Mouse (Mus musculus): ENCODE data around the gene Crlf1. TPM values are rescaled to one million over a fixed set of nuclear protein-coding genes. Genes with fewer than 3 reads are reported as not detected.

Crlf1 gene
- polyA plus RNA-seq, 1 experiment from 2014 or later: 15.5 TPM

DNA sequence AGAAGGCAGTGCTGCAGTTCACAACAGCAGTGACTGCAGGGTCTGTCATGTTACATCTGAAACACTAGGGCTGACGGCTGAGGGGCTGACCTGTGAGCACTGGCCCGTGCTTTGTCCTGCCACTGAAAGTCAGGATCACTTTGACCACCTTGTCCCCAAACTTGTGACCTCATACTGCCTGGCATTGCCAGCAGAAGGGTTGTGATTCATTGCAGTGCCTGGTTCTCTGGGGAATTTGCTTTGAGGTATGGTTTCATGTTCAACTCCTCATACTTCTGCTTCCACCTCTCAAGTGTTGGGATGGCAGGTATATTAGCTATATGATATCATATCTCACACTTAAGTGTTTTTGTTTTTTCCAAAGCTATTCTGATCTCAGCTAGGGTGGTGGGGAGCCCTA, 42.7 kb downstream of the Crlf1 start:
- Histone ChIP-seq H3K27me3 (replicated peaks; ENCODE audit: control insufficient read depth, insufficient read depth, low read length) (no peaks in the 10 kb centered on the region), H3K9ac (ENCODE audit: low read depth, low read length) (no peak overlapping the region), H3K4me2 (ENCODE audit: low read length) (no peak overlapping the region), H3K4me1 (ENCODE audit: control insufficient read depth, insufficient read depth, low read depth, low read length) (peaks cover 13% of the 10 kb centered on the region), H3K9me3 (ENCODE audit: control insufficient read depth, low read length) (no peaks in the 10 kb centered on the region), H3K36me3 (ENCODE audit: control insufficient read depth, insufficient read depth, low read length) (peaks cover 29% of the 10 kb centered on the region), H3K4me3 (ENCODE audit: low read length) (no peak overlapping the region), H3K27ac (ENCODE audit: low read depth, low read length) (no peak overlapping the region)
- ATAC-seq: no peak
- WGBS: 85% methylated on average over 2 of the region's 2 CpGs

- no peaks in the 10 kb centered on the region for H3K27me3 ChIP-seq (replicated peaks; ENCODE audit: control insufficient read depth, insufficient read depth, low read length)
- peaks cover 25% of the 10 kb centered on the region for H3K4me1 ChIP-seq (ENCODE audit: control insufficient read depth, insufficient read depth, low read depth, low read length)
- WGBS: 15% methylated on average over 24 of the region's 24 CpGs
- ATAC-seq: peak; percentile 9
- peak overlapping the region; percentile 93 for H3K27ac ChIP-seq (ENCODE audit: low read depth, low read length)
- peak overlapping the region; percentile 86 for H3K4me3 ChIP-seq (ENCODE audit: low read length)
- H3K9ac ChIP-seq (ENCODE audit: low read depth, low read length): peak overlapping the region; percentile 62
- H3K36me3 ChIP-seq (ENCODE audit: control insufficient read depth, insufficient read depth, low read length): peaks cover 17% of the 10 kb centered on the region
- H3K4me2 ChIP-seq (ENCODE audit: low read length): peak overlapping the region; percentile 83
- no peaks in the 10 kb centered on the region for H3K9me3 ChIP-seq (ENCODE audit: control insufficient read depth, low read length)
Observed at GRCm38 (mm10) chr8:70538024-70538579, 45.1 kb downstream of the Crlf1 start.

- WGBS: under 1% methylated on average over 32 of the region's 32 CpGs
- H3K4me1 ChIP-seq (ENCODE audit: control insufficient read depth, insufficient read depth, low read depth, low read length): peaks cover 25% of the 10 kb centered on the region
- peak; percentile 72 for ATAC-seq
Observed at GRCm38 (mm10) chr8:70538633-70539076, 45.7 kb downstream of the Crlf1 start.

GRCm38 (mm10) chr8:70539077-70539813, 46.3 kb downstream of the Crlf1 start, which contains the start of gene Ell:
Gene Ell, plus strand, starts transcription at chr8:70539457.
- no peaks in the 10 kb centered on the region for H3K27me3 ChIP-seq (replicated peaks; ENCODE audit: control insufficient read depth, insufficient read depth, low read length)
- peaks cover 13% of the 10 kb centered on the region for H3K36me3 ChIP-seq (ENCODE audit: control insufficient read depth, insufficient read depth, low read length)
- H3K4me3 ChIP-seq (ENCODE audit: low read length): peak within 1 kb of the TSS; percentile 86
- peak within 1 kb of the TSS; percentile 93 for H3K9ac ChIP-seq (ENCODE audit: low read depth, low read length)
- under 1% methylated on average over 58 of the region's 58 CpGs for WGBS
- peaks cover 25% of the 10 kb centered on the region for H3K4me1 ChIP-seq (ENCODE audit: control insufficient read depth, insufficient read depth, low read depth, low read length)
- peak; percentile 89 for ATAC-seq
- no peaks in the 10 kb centered on the region for H3K9me3 ChIP-seq (ENCODE audit: control insufficient read depth, low read length)
- peak within 1 kb of the TSS; percentile 93 for H3K27ac ChIP-seq (ENCODE audit: low read depth, low read length)
- peak within 1 kb of the TSS; percentile 83 for H3K4me2 ChIP-seq (ENCODE audit: low read length)

More at GRCm38 (mm10) chr8:70538633-70539076, 45.7 kb downstream of the Crlf1 start:
- Histone ChIP-seq H3K4me3 (ENCODE audit: low read length) (peak overlapping the region; percentile 86), H3K27me3 (replicated peaks; ENCODE audit: control insufficient read depth, insufficient read depth, low read length) (no peaks in the 10 kb centered on the region), H3K36me3 (ENCODE audit: control insufficient read depth, insufficient read depth, low read length) (peaks cover 17% of the 10 kb centered on the region), H3K4me2 (ENCODE audit: low read length) (peak overlapping the region; percentile 83), H3K27ac (ENCODE audit: low read depth, low read length) (peak overlapping the region; percentile 93), H3K9me3 (ENCODE audit: control insufficient read depth, low read length) (no peaks in the 10 kb centered on the region), H3K9ac (ENCODE audit: low read depth, low read length) (peak overlapping the region; percentile 63)

GRCm38 (mm10) chr8:70540013-70540506, 47.1 kb downstream of the Crlf1 start:
- H3K27me3 ChIP-seq (replicated peaks; ENCODE audit: control insufficient read depth, insufficient read depth, low read length): no peaks in the 10 kb centered on the region
- ATAC-seq: no peak
- H3K4me1 ChIP-seq (ENCODE audit: control insufficient read depth, insufficient read depth, low read depth, low read length): peaks cover 25% of the 10 kb centered on the region
- H3K9ac ChIP-seq (ENCODE audit: low read depth, low read length): peak overlapping the region; percentile 93
- peak overlapping the region; percentile 86 for H3K4me3 ChIP-seq (ENCODE audit: low read length)
- 14% methylated on average over 4 of the region's 4 CpGs for WGBS
- peak overlapping the region; percentile 93 for H3K27ac ChIP-seq (ENCODE audit: low read depth, low read length)
- no peaks in the 10 kb centered on the region for H3K9me3 ChIP-seq (ENCODE audit: control insufficient read depth, low read length)
- peak overlapping the region; percentile 83 for H3K4me2 ChIP-seq (ENCODE audit: low read length)
- H3K36me3 ChIP-seq (ENCODE audit: control insufficient read depth, insufficient read depth, low read length): peaks cover 8% of the 10 kb centered on the region; the same call in 1 of the 2 replicates

- 47% methylated on average over 7 of the region's 7 CpGs for whole genome bisulfite sequencing
- no peak for ATAC-seq
Observed at GRCm38 (mm10) chr8:70540507-70541071, 47.6 kb downstream of the Crlf1 start.

GRCm38 (mm10) chr8:70541081-70541480, 48.1 kb downstream of the Crlf1 start:
- Histone ChIP-seq H3K9me3 (ENCODE audit: control insufficient read depth, low read length) (no peaks in the 10 kb centered on the region), H3K4me1 (ENCODE audit: control insufficient read depth, insufficient read depth, low read depth, low read length) (peaks cover 25% of the 10 kb centered on the region), H3K4me3 (ENCODE audit: low read length) (peak overlapping the region; percentile 86; the same call in 1 of the 2 replicates), H3K4me2 (ENCODE audit: low read length) (peak overlapping the region; percentile 83), H3K36me3 (ENCODE audit: control insufficient read depth, insufficient read depth, low read length) (0 out of 2 replicates have a peak, but pooled peaks cover 4% of the 10 kb centered on the region), H3K9ac (ENCODE audit: low read depth, low read length) (no peak overlapping the region), H3K27ac (ENCODE audit: low read depth, low read length) (no peak overlapping the region), H3K27me3 (replicated peaks; ENCODE audit: control insufficient read depth, insufficient read depth, low read length) (no peaks in the 10 kb centered on the region)
- no peak for ATAC-seq
- 83% methylated on average over 5 of the region's 5 CpGs for WGBS

More at GRCm38 (mm10) chr8:70540507-70541071, 47.6 kb downstream of the Crlf1 start:
- Histone ChIP-seq H3K36me3 (ENCODE audit: control insufficient read depth, insufficient read depth, low read length) (peaks cover 8% of the 10 kb centered on the region; the same call in 1 of the 2 replicates), H3K4me2 (ENCODE audit: low read length) (peak overlapping the region; percentile 83), H3K27me3 (replicated peaks; ENCODE audit: control insufficient read depth, insufficient read depth, low read length) (no peaks in the 10 kb centered on the region), H3K27ac (ENCODE audit: low read depth, low read length) (no peak overlapping the region), H3K9me3 (ENCODE audit: control insufficient read depth, low read length) (no peaks in the 10 kb centered on the region), H3K4me1 (ENCODE audit: control insufficient read depth, insufficient read depth, low read depth, low read length) (peaks cover 25% of the 10 kb centered on the region), H3K4me3 (ENCODE audit: low read length) (peak overlapping the region; percentile 86), H3K9ac (ENCODE audit: low read depth, low read length) (peak overlapping the region; percentile 93)

DNA sequence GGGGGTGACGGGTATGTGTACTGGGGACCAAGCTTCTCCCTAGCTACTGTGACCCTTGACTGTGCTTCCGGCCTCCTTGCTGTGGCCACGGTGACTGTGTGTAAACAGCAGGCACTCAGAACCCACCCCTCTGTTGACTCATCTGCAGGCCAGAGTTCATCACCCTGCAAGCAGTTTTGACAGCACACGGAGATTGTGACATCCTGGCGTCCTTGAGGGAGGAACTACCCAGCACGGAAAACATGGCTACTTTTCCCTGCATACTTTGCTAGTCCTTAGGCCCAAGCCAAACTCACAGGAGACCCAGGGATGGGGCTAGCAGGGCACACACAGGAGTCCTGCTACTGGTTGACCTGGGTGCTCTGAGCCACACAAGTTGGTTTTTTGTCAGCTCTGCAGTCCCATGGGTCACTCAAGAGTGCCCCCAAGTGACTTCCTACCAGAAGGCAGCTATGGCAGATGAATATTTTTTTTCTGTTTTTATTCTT, 51.3 kb downstream of the Crlf1 start:
- no peak overlapping the region for H3K27ac ChIP-seq (ENCODE audit: low read depth, low read length)
- no peaks in the 10 kb centered on the region for H3K9me3 ChIP-seq (ENCODE audit: control insufficient read depth, low read length)
- no peak overlapping the region for H3K4me2 ChIP-seq (ENCODE audit: low read length)
- no peaks in the 10 kb centered on the region for H3K36me3 ChIP-seq (ENCODE audit: control insufficient read depth, insufficient read depth, low read length)
- no peak overlapping the region for H3K9ac ChIP-seq (ENCODE audit: low read depth, low read length)
- 66% methylated on average over 6 of the region's 6 CpGs for WGBS
- peaks cover 20% of the 10 kb centered on the region for H3K4me1 ChIP-seq (ENCODE audit: control insufficient read depth, insufficient read depth, low read depth, low read length)
- no peak for ATAC-seq
- no peak overlapping the region for H3K4me3 ChIP-seq (ENCODE audit: low read length)
- no peaks in the 10 kb centered on the region for H3K27me3 ChIP-seq (replicated peaks; ENCODE audit: control insufficient read depth, insufficient read depth, low read length)

GRCm38 (mm10) chr8:70546412-70546811, 53.5 kb downstream of the Crlf1 start:
- Histone ChIP-seq H3K4me1 (ENCODE audit: control insufficient read depth, insufficient read depth, low read depth, low read length) (peaks cover 5% of the 10 kb centered on the region), H3K27me3 (replicated peaks; ENCODE audit: control insufficient read depth, insufficient read depth, low read length) (no peaks in the 10 kb centered on the region), H3K4me3 (ENCODE audit: low read length) (no peak overlapping the region), H3K9me3 (ENCODE audit: control insufficient read depth, low read length) (no peaks in the 10 kb centered on the region), H3K27ac (ENCODE audit: low read depth, low read length) (no peak overlapping the region), H3K4me2 (ENCODE audit: low read length) (no peak overlapping the region), H3K9ac (ENCODE audit: low read depth, low read length) (no peak overlapping the region), H3K36me3 (ENCODE audit: control insufficient read depth, insufficient read depth, low read length) (no peaks in the 10 kb centered on the region)
- WGBS: 88% methylated on average over 4 of the region's 4 CpGs
- ATAC-seq: no peak

Data from hindbrain, embryonic 16.5 days (tissue).